Mouse (Mus musculus) cortical plate, adult 2 months (tissue): ENCODE measurements around the gene Mocs3.
A peak's percentile ranks its signal among the peaks of the same experiment; 100 is the strongest.

ENCODE experiments used
- CTCF ChIP-seq: fragments of 200-500 bp; IDR thresholded peaks from 2 replicates; pipeline ENCODE4 v1.5.1; 2011; ENCODE audit warnings: mild to moderate bottlenecking, control low read depth, low read length; ENCODE audit not compliant: insufficient read depth; ENCODE audit errors: extremely low read depth
- POLR2A ChIP-seq: fragments of 200-500 bp; IDR thresholded peaks from 2 replicates; pipeline ENCODE4 v1.6.1; 2011; ENCODE audit warnings: mild to moderate bottlenecking, low read length, control low read depth; ENCODE audit not compliant: insufficient read depth; ENCODE audit errors: extremely low read depth

DNA sequence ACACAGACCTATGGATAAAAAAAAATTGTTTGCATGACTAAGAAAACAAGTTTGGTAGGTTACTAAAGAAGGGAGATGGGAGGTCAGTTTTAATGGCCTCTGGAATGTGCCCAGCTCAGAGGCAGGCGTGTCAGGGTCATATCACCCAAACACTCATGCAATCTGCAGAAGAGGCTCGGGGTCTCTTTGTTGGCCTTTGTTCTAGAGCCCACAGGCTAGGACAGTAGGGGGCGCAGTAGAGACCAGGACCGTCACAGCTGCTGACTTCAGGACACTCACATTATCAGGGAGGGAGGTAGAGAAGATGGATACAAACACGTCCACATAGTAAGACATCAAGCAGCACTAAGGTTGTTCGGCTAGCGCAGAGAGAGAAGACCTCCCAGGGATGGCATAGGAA lies 37.6 kb downstream of the Mocs3 start:
- no peak for TF ChIP-seq POLR2A
- TF ChIP-seq CTCF, result peak; percentile 39
